Mouse (Mus musculus) forebrain, embryonic 15.5 days (tissue): ENCODE measurements around the gene Ndufaf7. TPM values are rescaled to one million over a fixed set of nuclear protein-coding genes. Genes with fewer than 3 reads are reported as not detected.

Experiments
- polyA plus RNA-seq: library from polyadenylated mRNA; unstranded; fragments of >200 nt; fragmentation: Nextera tagmentation; extraction: Ambion mirVana; gene quantifications from 2 replicates; pipeline ENCODE4 v1.2.1, GENCODE M21; 2015

Ndufaf7 gene
- polyA plus RNA-seq, 1 experiment from 2014 or later = 65.6 TPM

Other genes starting within 250 kb of the Ndufaf7 start
- 5.7 and 5.8 TPM in 2 replicates for gene Strn, start 199.9 kb upstream of the Ndufaf7 start, polyA plus RNA-seq
- gene Heatr5b, start 101.8 kb upstream of the Ndufaf7 start, polyA plus RNA-seq = 20.3 and 23.1 TPM in 2 replicates
- gene Gpatch11, start 101.6 kb upstream of the Ndufaf7 start, polyA plus RNA-seq = 44.0 and 52.4 TPM in 2 replicates
- gene Eif2ak2, start 54.6 kb upstream of the Ndufaf7 start, polyA plus RNA-seq = 2.3 and 3.1 TPM in 2 replicates
- not detected in 2 replicates for gene Sult6b1, start 30.1 kb upstream of the Ndufaf7 start, polyA plus RNA-seq
- 98.1 and 110 TPM in 2 replicates for gene Cebpzos, start 20.6 kb upstream of the Ndufaf7 start, polyA plus RNA-seq
- 56.5 and 64.3 TPM in 2 replicates for gene Cebpz, start 70 bp upstream of the Ndufaf7 start, polyA plus RNA-seq
- 29.2 and 30.1 TPM in 2 replicates for gene Prkd3, start 83.7 kb downstream of the Ndufaf7 start, polyA plus RNA-seq
- gene Qpct, start 114.8 kb downstream of the Ndufaf7 start, polyA plus RNA-seq = 12.2 and 13.7 TPM in 2 replicates